15 mouse cellular contexts compared by ENCODE assay signal in genomic region chr4:76199321-76199720, GRCm38 (mm10).
DNase-seq lines count a peak whose midpoint lies in the region; ATAC-seq lines count a peak whose summit lies in the region.
"Had no signal": no experiment of that assay in that cellular context is flagged by ENCODE, and none has a peak within 500 bp of the region (broad histone marks: within the 10 kb centered on the region; RNA-seq: fewer than 3 reads in every experiment).

No protein-coding gene starts in this region.

- 56% methylated on average over 1 of the region's 1 CpGs for WGBS in kidney, embryonic 16.5 days

- no peaks in the 10 kb centered on the region for H3K9me3 ChIP-seq in kidney, embryonic 16.5 days (ENCODE audit: low read length)
- H3K9me3 ChIP-seq: embryonic facial prominence, embryonic 12.5 days; limb, embryonic 15.5 days; neural tube, embryonic 13.5 days had no signal

- no peak overlapping the region for H3K4me2 ChIP-seq in kidney, embryonic 16.5 days (replicated peaks; ENCODE audit: low read depth, low read length)
- H3K4me2 ChIP-seq: embryonic facial prominence, embryonic 12.5 days; limb, embryonic 15.5 days; neural tube, embryonic 13.5 days had no signal

- no peak overlapping the region for H3K4me3 ChIP-seq in kidney, embryonic 16.5 days (ENCODE audit: low read length)
- H3K4me3 ChIP-seq: embryonic facial prominence, embryonic 12.5 days; limb, embryonic 15.5 days; neural tube, embryonic 13.5 days had no signal

- H3K9ac ChIP-seq in kidney, embryonic 16.5 days (replicated peaks; ENCODE audit: low read length) = no peak overlapping the region
- H3K9ac ChIP-seq: embryonic facial prominence, embryonic 12.5 days; limb, embryonic 15.5 days; neural tube, embryonic 13.5 days had no signal

- H3K27me3 ChIP-seq in kidney, embryonic 16.5 days (ENCODE audit: insufficient read depth, low read length) = no peaks in the 10 kb centered on the region
- H3K27me3 ChIP-seq: embryonic facial prominence, embryonic 12.5 days; limb, embryonic 15.5 days; neural tube, embryonic 13.5 days had no signal

- H3K4me1 ChIP-seq in kidney, embryonic 16.5 days (ENCODE audit: insufficient read depth, low read length) = peaks cover 4% of the 10 kb centered on the region; the same call in 1 of the 2 replicates
- H3K4me1 ChIP-seq: embryonic facial prominence, embryonic 12.5 days; limb, embryonic 15.5 days had no signal

- peak; percentile 81 for ATAC-seq in cerebellum, adult (ENCODE audit: insufficient number of reproducible peaks, low FRiP score, low TSS enrichment)
- no peak for ATAC-seq in kidney, embryonic 16.5 days (ENCODE audit: low FRiP score, low TSS enrichment)
- ATAC-seq: inflammation-experienced regulatory T-cells, adult 6 months had no signal

- H3K36me3 ChIP-seq in kidney, embryonic 16.5 days (ENCODE audit: insufficient read depth, low read length) = no peaks in the 10 kb centered on the region
- H3K36me3 ChIP-seq: embryonic facial prominence, embryonic 12.5 days; limb, embryonic 15.5 days; neural tube, embryonic 13.5 days had no signal

- H3K27ac ChIP-seq in kidney, embryonic 16.5 days (ENCODE audit: low read length) = no peak overlapping the region
- H3K27ac ChIP-seq: embryonic facial prominence, embryonic 12.5 days; limb, embryonic 15.5 days; neural tube, embryonic 13.5 days had no signal

- DNase-seq in cerebellum, postnatal 4 days (ENCODE audit: low spot score in 2 of 2) = no peak
- peak; percentile 12 for DNase-seq in kidney, postnatal 10 days
- DNase-seq in Muller cell, postnatal 12 days (ENCODE audit: inconsistent ontology term) = peak; percentile 61
- DNase-seq in cerebellum, adult 9-10 months = peak; percentile 82
- DNase-seq in ovary, adult 18-20 months (ENCODE audit: low spot score) = no peak
- no peak for DNase-seq in MN1 (ENCODE audit: low spot score)
- DNase-seq: adrenal gland, postnatal 14 days; retina, postnatal 1 day; spleen, adult 18-20 months had no signal

Comparison
In these comparisons a context has a peak if more than half of its experiments do, and no peak if none do; other contexts are left out.
1. DNase-seq: peak in kidney, postnatal 10 days (single experiment), Muller cell, postnatal 12 days (single experiment) and cerebellum, adult 9-10 months (single experiment); none in cerebellum, postnatal 4 days (0 of 2), ovary, adult 18-20 months (single experiment) and MN1 (single experiment).